Mouse (Mus musculus) telencephalon, adult 2 months (tissue): ENCODE data around the gene Slc29a2.
"Not testable (repeated sequence)": the region's sequence is repeated elsewhere in the genome, so short reads cannot be mapped to it uniquely, and the experiment has no call there.

Experiments used
- DNase-seq: peaks from one replicate; pipeline ENCODE4 v3.0.0-alpha.2; 2011; ENCODE audit warnings: low read depth, low spot score

Slc29a2 gene

GRCm38 (mm10) chr19:5023621-5024479 is at the start of gene Slc29a2:
TSS of gene Slc29a2 (plus strand) at chr19:5023860.
- peak; percentile 85 for DNase-seq

GRCm38 (mm10) chr19:4981767-4982166 is 41.9 kb upstream of the Slc29a2 start:
- DNase-seq = no peak

- DNase-seq = no peak
Measured at GRCm38 (mm10) chr19:4989013-4989412, 34.6 kb upstream of the Slc29a2 start.

- DNase-seq = peak; percentile 92
Measured at GRCm38 (mm10) chr19:4989434-4990255, 34.0 kb upstream of the Slc29a2 start.

- DNase-seq = no peak
Measured at GRCm38 (mm10) chr19:4990256-4990625, 33.4 kb upstream of the Slc29a2 start, which contains the start of gene Npas4. TSS of gene Npas4 (minus strand) at chr19:4990316.

GRCm38 (mm10) chr19:4990716-4991115 is 32.9 kb upstream of the Slc29a2 start:
- no peak for DNase-seq

- no peak for DNase-seq
Measured at GRCm38 (mm10) chr19:4992371-4992770, 31.3 kb upstream of the Slc29a2 start.

- DNase-seq = peak; percentile 95
Measured at GRCm38 (mm10) chr19:4992904-4993303, 30.8 kb upstream of the Slc29a2 start.

- peak; percentile 97 for DNase-seq
Measured at GRCm38 (mm10) chr19:4994043-4994442, 29.6 kb upstream of the Slc29a2 start.

GRCm38 (mm10) chr19:4999445-5000140 is 24.1 kb upstream of the Slc29a2 start:
- DNase-seq = peak; percentile 79

GRCm38 (mm10) chr19:5001666-5002406 is 21.8 kb upstream of the Slc29a2 start:
- DNase-seq = peak; percentile 98

GRCm38 (mm10) chr19:5003644-5004043 is 20.0 kb upstream of the Slc29a2 start:
- not testable (repeated sequence) for DNase-seq

GRCm38 (mm10) chr19:5004925-5005324 is 18.7 kb upstream of the Slc29a2 start:
- DNase-seq = no peak

GRCm38 (mm10) chr19:5013138-5013537 is 10.5 kb upstream of the Slc29a2 start:
- no peak for DNase-seq

- DNase-seq = no peak
Measured at GRCm38 (mm10) chr19:5014961-5015398, 8.7 kb upstream of the Slc29a2 start.

- no peak for DNase-seq
Measured at GRCm38 (mm10) chr19:5016221-5016742, 7.4 kb upstream of the Slc29a2 start.

- DNase-seq = no peak
Measured at GRCm38 (mm10) chr19:5016782-5017181, 6.9 kb upstream of the Slc29a2 start.

- no peak for DNase-seq
Measured at GRCm38 (mm10) chr19:5017611-5018010, 6.0 kb upstream of the Slc29a2 start.

- DNase-seq = no peak
Measured at GRCm38 (mm10) chr19:5018191-5018590, 5.5 kb upstream of the Slc29a2 start.

GRCm38 (mm10) chr19:5021416-5021815 is 2.2 kb upstream of the Slc29a2 start:
- no peak for DNase-seq

GRCm38 (mm10) chr19:5026111-5026510 is 2.5 kb downstream of the Slc29a2 start:
- DNase-seq = no peak
